Mouse (Mus musculus) heart, embryonic 13.5 days (tissue): Measurements from ENCODE around the gene C2cd2. TPM values are rescaled to one million over a fixed set of nuclear protein-coding genes. Genes with fewer than 3 reads are reported as not detected.

Experiments
- ATAC-seq: fragments of 200-750 bp; cut with Nextera tagmentation; 2 replicates; pipeline ENCODE4 v1.8.0; 2017; ENCODE audit warnings: moderate TSS enrichment; ENCODE audit not compliant: insufficient number of reproducible peaks, low FRiP score, low TSS enrichment; ENCODE audit errors: extremely low read depth
- H3K27ac ChIP-seq: fragments of 300-500 bp; sonication (generic); replicated peaks from 2 replicates; pipeline ENCODE4 v1.5.1; 2015; ENCODE audit warnings: moderate library complexity, mild to moderate bottlenecking, inconsistent platforms
- H3K27me3 ChIP-seq: fragments of 300-500 bp; sonication (generic); replicated peaks from 2 replicates; pipeline ENCODE4 v1.6.1; 2015; ENCODE audit warnings: mild to moderate bottlenecking, inconsistent platforms
- H3K36me3 ChIP-seq: fragments of 300-500 bp; sonication (generic); 2 replicates; pipeline ENCODE4 v1.6.1; 2015; ENCODE audit warnings: mild to moderate bottlenecking, inconsistent platforms
- H3K4me1 ChIP-seq: fragments of 300-500 bp; sonication (generic); 2 replicates; pipeline ENCODE4 v1.6.1; 2015; ENCODE audit warnings: inconsistent platforms
- H3K4me2 ChIP-seq: fragments of 300-500 bp; sonication (generic); 2 replicates; pipeline ENCODE4 v1.6.1; 2015; ENCODE audit warnings: inconsistent platforms, mild to moderate bottlenecking, moderate library complexity
- H3K4me3 ChIP-seq: fragments of 300-500 bp; sonication (generic); 2 replicates; pipeline ENCODE4 v1.5.1; 2015; ENCODE audit warnings: moderate library complexity, mild to moderate bottlenecking, inconsistent platforms
- H3K9ac ChIP-seq: fragments of 300-500 bp; sonication (generic); 2 replicates; pipeline ENCODE4 v1.6.1; 2015; ENCODE audit warnings: inconsistent platforms, mild to moderate bottlenecking, moderate library complexity
- H3K9me3 ChIP-seq: fragments of 300-500 bp; sonication (generic); 2 replicates; pipeline ENCODE4 v1.6.1; 2016; ENCODE audit warnings: inconsistent platforms
- WGBS: fragments of 180-500 bp; shearing (Covaris S2); methylation state at CpG from one replicate; pipeline ENCODE4 v1.1.7; 2015; ENCODE audit warnings: mixed read lengths; 5-methylcytosine and 5-hydroxymethylcytosine counted together
- polyA plus RNA-seq: library from polyadenylated mRNA; unstranded; fragments of >200 nt; fragmentation: Nextera tagmentation; extraction: Ambion mirVana; gene quantifications from 2 replicates; pipeline ENCODE4 v1.2.1, GENCODE M21; 2015

Gene C2cd2
- polyA plus RNA-seq, 1 experiment from 2014 or later, result 13.2 TPM

GRCm38 (mm10) chr16:97879134-97879533, 83.3 kb downstream of the C2cd2 start:
- Histone ChIP-seq H3K9me3 (0 out of 2 replicates have a peak, but pooled peaks cover 4% of the 10 kb centered on the region), H3K27ac (no peak overlapping the region), H3K9ac (no peak overlapping the region), H3K36me3 (peaks cover 83% of the 10 kb centered on the region), H3K27me3 (no peaks in the 10 kb centered on the region), H3K4me2 (no peak overlapping the region), H3K4me3 (no peak overlapping the region), H3K4me1 (no peaks in the 10 kb centered on the region)
- no peak for ATAC-seq
- 75% methylated on average over 1 of the region's 1 CpGs for WGBS

- Histone ChIP-seq H3K36me3 (peaks cover 86% of the 10 kb centered on the region), H3K4me2 (no peak overlapping the region), H3K4me1 (no peaks in the 10 kb centered on the region), H3K9me3 (0 out of 2 replicates have a peak, but pooled peaks cover 4% of the 10 kb centered on the region), H3K4me3 (no peak overlapping the region), H3K27me3 (no peaks in the 10 kb centered on the region), H3K27ac (no peak overlapping the region), H3K9ac (no peak overlapping the region)
- no peak for ATAC-seq
- 87% methylated on average over 3 of the region's 3 CpGs for WGBS
Measured at GRCm38 (mm10) chr16:97877502-97877901, 84.9 kb downstream of the C2cd2 start.

- no peak overlapping the region for H3K27ac ChIP-seq
- peaks cover 76% of the 10 kb centered on the region for H3K36me3 ChIP-seq
- H3K4me2 ChIP-seq, result no peak overlapping the region
- 76% methylated on average over 4 of the region's 4 CpGs for WGBS
- H3K4me3 ChIP-seq, result no peak overlapping the region
- ATAC-seq, result no peak
- H3K27me3 ChIP-seq, result no peaks in the 10 kb centered on the region
- H3K4me1 ChIP-seq, result no peaks in the 10 kb centered on the region
- H3K9ac ChIP-seq, result no peak overlapping the region
- 0 out of 2 replicates have a peak, but pooled peaks cover 4% of the 10 kb centered on the region for H3K9me3 ChIP-seq
Measured at GRCm38 (mm10) chr16:97875101-97875500, 87.3 kb downstream of the C2cd2 start.

GRCm38 (mm10) chr16:97874376-97874775, 88.0 kb downstream of the C2cd2 start:
- H3K9ac ChIP-seq, result no peak overlapping the region
- no peaks in the 10 kb centered on the region for H3K4me1 ChIP-seq
- H3K27me3 ChIP-seq, result no peaks in the 10 kb centered on the region
- WGBS, result 42% methylated on average over 1 of the region's 1 CpGs
- H3K27ac ChIP-seq, result no peak overlapping the region
- H3K4me2 ChIP-seq, result no peak overlapping the region
- 0 out of 2 replicates have a peak, but pooled peaks cover 2% of the 10 kb centered on the region for H3K9me3 ChIP-seq
- no peak for ATAC-seq
- H3K4me3 ChIP-seq, result no peak overlapping the region
- peaks cover 69% of the 10 kb centered on the region for H3K36me3 ChIP-seq

- Histone ChIP-seq H3K36me3 (peaks cover 76% of the 10 kb centered on the region), H3K4me2 (no peak overlapping the region), H3K9ac (no peak overlapping the region), H3K4me3 (no peak overlapping the region), H3K9me3 (no peaks in the 10 kb centered on the region), H3K4me1 (no peaks in the 10 kb centered on the region), H3K27ac (no peak overlapping the region), H3K27me3 (no peaks in the 10 kb centered on the region)
- 83% methylated on average over 5 of the region's 5 CpGs for WGBS
- no peak for ATAC-seq
Measured at GRCm38 (mm10) chr16:97872657-97873056, 89.7 kb downstream of the C2cd2 start.

- no peak for ATAC-seq
- Histone ChIP-seq H3K36me3 (peaks cover 68% of the 10 kb centered on the region), H3K27me3 (no peaks in the 10 kb centered on the region), H3K27ac (no peak overlapping the region), H3K9ac (no peak overlapping the region), H3K4me1 (no peaks in the 10 kb centered on the region), H3K4me3 (no peak overlapping the region), H3K4me2 (no peak overlapping the region), H3K9me3 (no peaks in the 10 kb centered on the region)
- WGBS, result 66% methylated on average over 6 of the region's 6 CpGs
Measured at GRCm38 (mm10) chr16:97869193-97870102, 93.0 kb downstream of the C2cd2 start.

- ATAC-seq, result no peak
- Histone ChIP-seq H3K4me1 (no peaks in the 10 kb centered on the region), H3K9me3 (no peaks in the 10 kb centered on the region), H3K27me3 (no peaks in the 10 kb centered on the region), H3K4me3 (no peak overlapping the region), H3K27ac (no peak overlapping the region), H3K9ac (no peak overlapping the region), H3K4me2 (no peak overlapping the region), H3K36me3 (peaks cover 74% of the 10 kb centered on the region)
- WGBS, result 80% methylated on average over 3 of the region's 3 CpGs
Measured at GRCm38 (mm10) chr16:97863932-97864467, 98.4 kb downstream of the C2cd2 start.

GRCm38 (mm10) chr16:97856050-97856449, 106.3 kb downstream of the C2cd2 start:
- no peak for ATAC-seq
- Histone ChIP-seq H3K27me3 (no peaks in the 10 kb centered on the region), H3K4me3 (no peak overlapping the region), H3K27ac (no peak overlapping the region), H3K9me3 (no peaks in the 10 kb centered on the region), H3K4me1 (peaks cover 8% of the 10 kb centered on the region), H3K9ac (no peak overlapping the region), H3K36me3 (peaks cover 42% of the 10 kb centered on the region), H3K4me2 (no peak overlapping the region)

GRCm38 (mm10) chr16:97851741-97852319, 110.6 kb downstream of the C2cd2 start, which contains the start of gene Prdm15:
Gene Prdm15 (minus strand): TSS chr16:97851850.
- H3K27me3 ChIP-seq, result no peaks in the 10 kb centered on the region
- H3K9ac ChIP-seq, result peak within 1 kb of the TSS; percentile 100
- H3K4me2 ChIP-seq, result peak within 1 kb of the TSS; percentile 82
- WGBS, result under 1% methylated on average over 31 of the region's 31 CpGs
- peaks cover 6% of the 10 kb centered on the region for H3K36me3 ChIP-seq
- H3K27ac ChIP-seq, result peak within 1 kb of the TSS; percentile 100
- peak within 1 kb of the TSS; percentile 96 for H3K4me3 ChIP-seq
- peaks cover 36% of the 10 kb centered on the region for H3K4me1 ChIP-seq
- peak; percentile 62; the same call in 1 of the 2 replicates for ATAC-seq
- H3K9me3 ChIP-seq, result no peaks in the 10 kb centered on the region

- H3K4me1 ChIP-seq, result peaks cover 36% of the 10 kb centered on the region
- H3K27ac ChIP-seq, result peak overlapping the region; percentile 100
- ATAC-seq, result peak; percentile 79
- no peaks in the 10 kb centered on the region for H3K9me3 ChIP-seq
- H3K4me3 ChIP-seq, result peak overlapping the region; percentile 96
- WGBS, result under 1% methylated on average over 76 of the region's 77 CpGs
- H3K9ac ChIP-seq, result peak overlapping the region; percentile 100
- no peaks in the 10 kb centered on the region for H3K27me3 ChIP-seq
- peaks cover 9% of the 10 kb centered on the region for H3K36me3 ChIP-seq
- H3K4me2 ChIP-seq, result peak overlapping the region; percentile 82
Measured at GRCm38 (mm10) chr16:97851061-97851740, 111.2 kb downstream of the C2cd2 start.

GRCm38 (mm10) chr16:97850667-97851060, 111.7 kb downstream of the C2cd2 start:
- H3K36me3 ChIP-seq, result peaks cover 14% of the 10 kb centered on the region
- H3K4me1 ChIP-seq, result peaks cover 40% of the 10 kb centered on the region
- H3K27me3 ChIP-seq, result no peaks in the 10 kb centered on the region
- no peaks in the 10 kb centered on the region for H3K9me3 ChIP-seq
- peak overlapping the region; percentile 100 for H3K27ac ChIP-seq
- peak; percentile 18; the same call in 1 of the 2 replicates for ATAC-seq
- peak overlapping the region; percentile 96 for H3K4me3 ChIP-seq
- peak overlapping the region; percentile 100 for H3K9ac ChIP-seq
- 2% methylated on average over 11 of the region's 11 CpGs for WGBS
- H3K4me2 ChIP-seq, result peak overlapping the region; percentile 82
